Mouse (Mus musculus) kidney, adult 2 months (tissue): ENCODE measurements around the gene Hck. TPM values are rescaled to one million over a fixed set of nuclear protein-coding genes. Genes with fewer than 3 reads are reported as not detected.
A peak's percentile ranks its signal among the peaks of the same experiment; 100 is the strongest.

ENCODE experiments used
- DNase-seq: peaks from one replicate; pipeline ENCODE4 v3.0.0; 2021
- H3K27ac ChIP-seq: fragments of 200-500 bp; 2 replicates; pipeline ENCODE4 v1.5.1; 2012; ENCODE audit warnings: low read depth, low read length, control low read depth, inconsistent platforms; ENCODE audit not compliant: insufficient read depth
- H3K27me3 ChIP-seq: fragments of 200-500 bp; replicated peaks from 2 replicates; pipeline ENCODE4 v1.6.1; 2012; ENCODE audit warnings: mild to moderate bottlenecking, moderate library complexity, low read length, inconsistent platforms; ENCODE audit not compliant: control insufficient read depth, insufficient read depth
- H3K36me3 ChIP-seq: fragments of 200-500 bp; 2 replicates; pipeline ENCODE4 v1.6.1; 2012; ENCODE audit warnings: mild to moderate bottlenecking, moderate library complexity, low read length, inconsistent platforms; ENCODE audit not compliant: control insufficient read depth, insufficient read depth
- H3K4me1 ChIP-seq: fragments of 200-500 bp; 2 replicates; pipeline ENCODE4 v1.6.1; 2011; ENCODE audit warnings: low read length; ENCODE audit not compliant: control insufficient read depth, insufficient read depth
- H3K4me3 ChIP-seq: fragments of 200-500 bp; 2 replicates; pipeline ENCODE4 v1.5.1; 2011; ENCODE audit warnings: mild to moderate bottlenecking, low read depth, low read length, control low read depth; ENCODE audit not compliant: insufficient read depth
- CTCF ChIP-seq: fragments of 200-500 bp; conservative IDR thresholded peaks from 2 replicates; pipeline ENCODE4 v1.5.1; 2011; ENCODE audit warnings: low read depth, mild to moderate bottlenecking, control low read depth, low read length, moderate library complexity, mixed read lengths; ENCODE audit not compliant: insufficient read depth, insufficient read length
- POLR2A ChIP-seq: fragments of 200-500 bp; IDR thresholded peaks from one replicate; pipeline ENCODE4 v1.6.1; 2011; ENCODE audit warnings: low read depth, low read length, control low read depth
- WGBS: fragments of 180-500 bp; shearing (Covaris S2); methylation state at CpG from one replicate; pipeline ENCODE4 v1.1.7; 2018; 5-methylcytosine and 5-hydroxymethylcytosine counted together
- polyA plus RNA-seq: library from polyadenylated mRNA; depleted of rRNA; stranded (reverse); fragments of >200 nt; gene quantifications from 2 replicates; pipeline ENCODE4 v1.2.3, GENCODE M21; 2012

Hck gene
- polyA plus RNA-seq, 1 experiment = 4.4 TPM

GRCm38 (mm10) chr2:153107046-153107766 lies 1.1 kb upstream of the Hck start:
- no peaks in the 10 kb centered on the region for H3K4me1 ChIP-seq
- WGBS = 44% methylated on average over 23 of the region's 23 CpGs
- no peak for DNase-seq
- H3K27me3 ChIP-seq = 0 out of 2 replicates have a peak, but pooled peaks cover 1% of the 10 kb centered on the region
- no peak overlapping the region for H3K4me3 ChIP-seq
- TF ChIP-seq CTCF = no peak
- TF ChIP-seq POLR2A = no peak
- no peaks in the 10 kb centered on the region for H3K36me3 ChIP-seq
- H3K27ac ChIP-seq = no peak overlapping the region

GRCm38 (mm10) chr2:153107802-153108201 lies 466 bp upstream of the Hck start:
- no peak for DNase-seq
- Histone ChIP-seq H3K4me3 (no peak overlapping the region), H3K27me3 (0 out of 2 replicates have a peak, but pooled peaks cover 1% of the 10 kb centered on the region)

GRCm38 (mm10) chr2:153109596-153109995 lies 1.3 kb downstream of the Hck start:
- Histone ChIP-seq H3K36me3 (no peaks in the 10 kb centered on the region), H3K27me3 (0 out of 2 replicates have a peak, but pooled peaks cover 1% of the 10 kb centered on the region), H3K27ac (no peak overlapping the region), H3K4me1 (no peaks in the 10 kb centered on the region), H3K4me3 (no peak overlapping the region)
- TF ChIP-seq CTCF = no peak
- no peak for TF ChIP-seq POLR2A
- WGBS = 74% methylated on average over 7 of the region's 7 CpGs
- no peak for DNase-seq

More at GRCm38 (mm10) chr2:153107802-153108201, 466 bp upstream of the Hck start:
- H3K27ac ChIP-seq = no peak overlapping the region
- H3K36me3 ChIP-seq = no peaks in the 10 kb centered on the region
- TF ChIP-seq CTCF (no peak), POLR2A (no peak)
- WGBS = 13% methylated on average over 15 of the region's 15 CpGs
- no peaks in the 10 kb centered on the region for H3K4me1 ChIP-seq

GRCm38 (mm10) chr2:153111298-153111697 lies 3.0 kb downstream of the Hck start:
- H3K36me3 ChIP-seq = no peaks in the 10 kb centered on the region
- no peak overlapping the region for H3K27ac ChIP-seq
- TF ChIP-seq CTCF = no peak
- TF ChIP-seq POLR2A = no peak
- no peak for DNase-seq
- 0 out of 2 replicates have a peak, but pooled peaks cover 1% of the 10 kb centered on the region for H3K27me3 ChIP-seq
- 74% methylated on average over 7 of the region's 7 CpGs for WGBS
- no peak overlapping the region for H3K4me3 ChIP-seq
- no peaks in the 10 kb centered on the region for H3K4me1 ChIP-seq

- H3K4me1 ChIP-seq = no peaks in the 10 kb centered on the region
- no peak overlapping the region for H3K27ac ChIP-seq
- TF ChIP-seq POLR2A = no peak
- no peak for TF ChIP-seq CTCF
- WGBS = 83% methylated on average over 4 of the region's 4 CpGs
- H3K27me3 ChIP-seq = no peaks in the 10 kb centered on the region
- no peak for DNase-seq
- H3K4me3 ChIP-seq = no peak overlapping the region
- H3K36me3 ChIP-seq = no peaks in the 10 kb centered on the region
These were observed 7.4 kb downstream of the Hck start for GRCm38 (mm10) chr2:153115679-153116081.

- H3K27me3 ChIP-seq = no peaks in the 10 kb centered on the region
- no peaks in the 10 kb centered on the region for H3K36me3 ChIP-seq
- H3K4me1 ChIP-seq = no peaks in the 10 kb centered on the region
- 67% methylated on average over 7 of the region's 7 CpGs for WGBS
- TF ChIP-seq POLR2A = no peak
- no peak for TF ChIP-seq CTCF
- DNase-seq = peak; percentile 13
- H3K27ac ChIP-seq = no peak overlapping the region
- no peak overlapping the region for H3K4me3 ChIP-seq
These were observed 8.8 kb downstream of the Hck start for GRCm38 (mm10) chr2:153117051-153117486.

GRCm38 (mm10) chr2:153119488-153119887 lies 11.2 kb downstream of the Hck start:
- Histone ChIP-seq H3K27me3 (no peaks in the 10 kb centered on the region), H3K36me3 (no peaks in the 10 kb centered on the region), H3K27ac (no peak overlapping the region), H3K4me1 (no peaks in the 10 kb centered on the region), H3K4me3 (no peak overlapping the region)
- 86% methylated on average over 6 of the region's 6 CpGs for WGBS
- no peak for DNase-seq
- TF ChIP-seq POLR2A (no peak), CTCF (no peak)
